Mouse (Mus musculus) brain, embryonic 18.5 days (tissue): ENCODE results near the gene Gstm5.
"Not testable (repeated sequence)": the region's sequence is repeated elsewhere in the genome, so short reads cannot be mapped to it uniquely, and the experiment has no call there.

ENCODE experiments used
- DNase-seq: peaks from one replicate; pipeline ENCODE4 v3.0.0-alpha.2; 2012; ENCODE audit warnings: low read depth, low spot score

Gstm5 gene

GRCm38 (mm10) chr3:107873335-107874251 lies 22.0 kb upstream of the Gstm5 start:
- no peak for DNase-seq

DNA sequence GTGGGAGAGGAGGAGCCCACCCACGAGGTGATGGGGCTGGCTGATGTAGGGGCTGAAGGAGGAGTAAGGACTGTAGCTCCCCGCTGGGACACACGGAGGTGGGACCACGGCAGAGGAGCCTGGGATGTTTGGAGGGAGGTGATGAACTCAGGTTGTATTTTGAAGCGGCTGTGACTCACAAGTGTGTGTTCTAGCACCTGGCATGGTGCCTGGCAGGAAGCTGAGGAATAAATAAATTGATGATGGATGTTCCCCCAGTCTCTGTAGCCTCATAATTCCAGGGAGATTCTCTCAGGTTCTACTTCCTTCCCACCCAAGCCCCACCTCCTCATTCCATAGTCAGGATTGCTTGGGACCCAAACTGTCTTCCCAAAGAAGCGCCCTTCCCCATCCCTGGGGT lies 20.4 kb upstream of the Gstm5 start:
- DNase-seq = no peak

DNA sequence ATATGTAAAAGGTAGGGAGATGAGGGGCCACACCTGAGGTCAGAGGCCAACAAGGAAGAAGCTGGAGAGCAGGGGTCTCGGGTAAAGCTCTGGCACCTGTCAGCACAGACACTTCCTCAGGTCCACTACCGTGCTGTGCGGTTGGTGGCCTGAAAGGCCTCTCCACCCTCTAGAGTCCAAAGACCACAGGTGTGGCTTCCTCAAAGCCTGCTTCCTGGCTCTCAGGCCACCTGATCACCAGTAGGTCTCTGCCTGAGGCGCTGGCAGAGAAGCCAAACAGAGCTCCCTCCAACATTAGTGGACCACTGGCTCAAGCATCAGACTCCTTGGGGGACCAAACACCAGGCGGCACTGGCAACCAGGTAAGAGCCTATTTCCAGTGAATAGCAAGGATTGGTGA lies 18.6 kb upstream of the Gstm5 start, which contains the start of gene Eps8l3:
Gene Eps8l3, plus strand, starts transcription at position 225 of the 400 bp plus-strand sequence.
- no peak for DNase-seq

GRCm38 (mm10) chr3:107877747-107878736 lies 17.6 kb upstream of the Gstm5 start:
- DNase-seq = no peak

DNA sequence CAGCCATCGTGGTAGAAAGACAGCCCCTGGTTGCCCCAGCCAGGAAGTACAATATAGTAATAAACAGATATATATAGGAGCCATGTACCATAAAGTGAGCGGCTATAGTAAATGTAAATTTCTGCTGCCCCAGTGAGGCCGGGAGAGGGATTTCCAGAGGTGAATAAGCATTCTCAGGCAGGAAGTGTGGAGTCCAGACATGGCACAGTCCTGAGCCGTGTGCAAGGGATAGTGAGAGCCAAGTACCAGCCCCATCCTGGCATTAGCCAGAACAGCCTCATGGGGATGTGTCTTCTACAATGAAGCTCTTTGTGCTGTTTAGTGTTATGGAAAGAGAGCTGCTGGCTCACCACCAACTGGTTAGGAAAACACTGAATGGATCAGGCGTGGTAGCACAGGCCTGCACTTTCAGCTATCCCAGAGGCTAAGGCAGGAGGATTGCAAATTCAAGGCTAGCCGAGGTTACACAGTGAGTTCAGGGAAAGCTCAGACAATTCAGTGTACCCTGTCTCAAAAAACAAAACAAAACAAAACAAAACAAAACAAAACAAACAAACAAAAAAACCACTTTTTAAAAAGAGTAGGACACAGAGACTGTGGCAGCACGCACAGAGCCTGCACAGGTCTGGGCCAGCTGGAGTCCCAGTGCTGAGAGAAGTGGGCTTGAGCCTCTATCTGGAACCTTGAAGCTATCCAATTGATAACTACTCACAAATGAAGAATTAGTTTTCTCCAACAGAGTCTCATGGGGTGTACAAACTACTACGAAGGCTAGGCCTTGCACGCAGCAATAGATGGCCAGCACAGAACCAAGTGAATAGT lies 7.7 kb upstream of the Gstm5 start:
- peak; percentile 65 for DNase-seq

GRCm38 (mm10) chr3:107889236-107889635 lies 6.4 kb upstream of the Gstm5 start:
- DNase-seq = not testable (repeated sequence)

DNA sequence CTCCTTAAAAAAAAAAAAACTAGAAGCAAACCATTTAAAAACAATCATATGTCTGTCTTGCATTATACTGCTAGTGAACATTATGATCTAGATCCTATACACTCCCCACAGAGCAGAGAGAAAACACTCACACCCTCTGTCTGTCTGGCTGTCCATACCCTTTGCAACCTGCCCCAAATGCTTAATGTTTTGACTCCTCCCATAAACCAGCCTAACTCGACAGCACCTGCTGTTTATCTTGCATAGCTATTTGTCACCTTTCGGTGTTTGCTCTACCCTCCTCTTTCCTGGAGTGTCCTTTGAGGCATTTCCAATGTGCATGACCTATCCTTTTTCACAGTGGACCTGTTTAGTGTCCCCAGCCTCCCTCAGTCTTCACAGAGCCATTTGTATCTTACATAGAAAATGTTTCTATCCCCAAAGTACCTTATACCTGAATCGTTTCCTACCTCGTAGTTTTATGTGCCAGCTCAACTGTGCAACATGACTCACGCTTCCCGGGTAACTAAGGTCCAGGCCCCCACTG lies 364 bp upstream of the Gstm5 start:
- no peak for DNase-seq

DNA sequence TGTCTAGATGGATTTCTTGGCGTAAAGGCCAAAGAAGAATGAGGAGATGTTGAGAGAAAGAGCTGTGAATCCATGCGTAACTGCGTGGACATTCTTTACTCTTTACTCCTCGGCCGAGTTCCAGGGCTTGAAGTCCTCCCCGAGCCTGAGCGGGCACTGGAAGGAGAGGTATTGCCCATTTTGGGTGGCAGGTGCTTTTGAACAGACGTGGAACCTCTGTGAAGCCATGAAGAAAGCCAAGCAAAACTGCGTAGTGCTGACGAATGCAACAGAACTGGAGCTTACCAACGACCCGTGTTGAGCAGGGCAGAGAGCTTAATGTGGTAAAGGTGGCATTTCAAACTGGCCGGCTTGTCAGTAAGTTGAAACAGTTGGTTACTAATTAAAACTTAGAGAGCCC lies 3.1 kb downstream of the Gstm5 start:
- DNase-seq = no peak

- DNase-seq = no peak
These were observed 5.5 kb downstream of the Gstm5 start for GRCm38 (mm10) chr3:107900955-107901673.

DNA sequence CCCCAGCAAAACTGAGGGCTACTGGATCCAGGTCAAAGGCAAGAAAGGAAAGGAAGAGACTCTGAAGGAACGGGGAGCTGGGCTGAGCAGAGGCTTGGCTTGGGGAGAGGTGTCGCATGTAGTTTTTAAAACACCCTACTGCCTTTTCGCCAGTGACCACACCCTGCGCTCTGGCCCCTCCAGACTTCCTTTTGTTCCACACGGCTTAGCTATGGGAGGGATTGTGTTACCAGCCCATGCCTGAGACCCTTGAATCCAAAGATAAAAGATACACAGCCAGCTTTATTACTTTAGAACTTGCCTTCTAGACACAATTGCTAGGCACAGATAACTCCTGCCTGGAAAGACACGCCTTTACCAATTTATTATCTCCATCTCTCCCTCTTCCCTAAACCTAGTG lies 10.3 kb downstream of the Gstm5 start:
- DNase-seq = no peak

GRCm38 (mm10) chr3:107916674-107917073 lies 21.1 kb downstream of the Gstm5 start:
- DNase-seq = no peak

GRCm38 (mm10) chr3:107917097-107917496 lies 21.5 kb downstream of the Gstm5 start:
- DNase-seq = no peak

- no peak for DNase-seq
These were observed 22.3 kb downstream of the Gstm5 start for GRCm38 (mm10) chr3:107917783-107918408.

DNA sequence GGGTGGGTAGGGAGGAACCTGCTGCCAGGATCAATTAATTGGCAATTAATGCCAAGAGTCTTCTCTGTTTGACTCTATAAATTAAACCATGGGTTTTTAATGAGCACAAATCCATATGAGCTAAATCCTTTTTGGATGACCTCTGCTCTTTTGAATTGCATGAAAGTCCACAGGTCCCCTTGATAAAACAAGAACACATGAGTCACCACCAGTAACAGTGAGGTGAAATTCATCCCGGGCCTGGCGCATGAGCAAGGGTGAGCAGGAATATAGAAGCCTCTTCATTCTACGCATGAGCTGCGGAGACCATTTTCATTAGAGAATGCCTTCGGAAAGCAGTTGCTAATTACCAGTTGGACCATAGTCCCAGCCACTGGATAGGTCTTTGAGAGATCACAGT lies 24.7 kb downstream of the Gstm5 start:
- no peak for DNase-seq

GRCm38 (mm10) chr3:107925335-107925734 lies 29.7 kb downstream of the Gstm5 start:
- no peak for DNase-seq

- no peak for DNase-seq
These were observed 32.2 kb downstream of the Gstm5 start for GRCm38 (mm10) chr3:107927841-107928240.

GRCm38 (mm10) chr3:107928691-107929090 lies 33.1 kb downstream of the Gstm5 start:
- DNase-seq = no peak

DNA sequence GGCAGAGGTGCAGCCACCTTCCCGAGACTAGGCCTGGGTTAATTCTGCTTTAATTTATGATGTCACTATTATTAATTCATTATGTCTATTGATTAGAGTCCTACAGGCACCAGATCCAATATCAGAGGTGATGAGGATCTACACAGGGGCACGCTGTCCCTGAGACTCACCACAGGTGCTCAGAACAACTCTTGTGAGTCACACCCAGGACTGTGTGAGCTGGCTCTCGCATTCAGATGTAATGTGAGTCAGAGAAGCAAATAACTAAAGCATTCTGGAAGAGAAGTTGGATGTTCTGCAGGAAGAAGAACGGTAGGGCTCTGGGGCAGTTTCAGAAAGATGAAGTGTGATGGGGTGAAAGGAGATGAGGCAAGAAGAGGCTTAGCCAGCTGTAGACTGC lies 33.6 kb downstream of the Gstm5 start:
- no peak for DNase-seq

DNA sequence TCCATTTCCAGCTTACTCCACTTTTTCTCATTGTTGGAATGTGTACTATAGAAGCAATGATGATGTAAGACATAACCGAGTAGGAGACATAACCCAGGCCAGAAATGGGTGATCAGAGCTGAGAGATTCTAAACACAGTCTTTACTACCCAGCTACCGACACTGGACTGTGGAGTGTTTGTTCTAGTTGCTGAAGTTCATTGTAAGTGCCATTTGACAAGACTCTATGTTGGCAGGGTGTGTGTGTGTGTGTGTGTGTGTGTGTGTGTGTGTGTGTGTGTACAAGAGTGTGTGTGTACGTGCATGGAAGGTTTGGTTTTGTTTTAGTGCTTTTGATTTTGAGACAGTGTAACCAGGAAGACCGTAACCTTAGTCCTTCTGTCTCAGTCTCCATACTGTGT lies 34.1 kb downstream of the Gstm5 start:
- no peak for DNase-seq

DNA sequence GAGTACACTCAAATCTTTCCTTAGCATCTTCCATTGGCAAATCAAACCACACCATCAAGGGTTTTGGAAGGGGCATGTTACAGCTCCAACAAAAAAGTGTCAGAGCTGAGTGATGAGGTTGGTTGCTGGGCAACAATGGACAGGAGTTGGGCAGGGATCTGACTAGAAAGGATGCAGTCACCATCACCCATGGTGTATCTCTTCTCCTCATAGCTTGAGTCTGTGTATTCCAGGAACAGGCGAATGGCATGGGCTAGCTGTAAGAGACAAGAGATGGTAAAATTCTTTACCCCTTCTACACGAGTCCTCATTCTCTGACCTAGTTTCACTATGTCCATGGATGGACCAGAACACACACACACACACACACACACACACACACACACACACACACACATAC lies 35.5 kb downstream of the Gstm5 start:
- no peak for DNase-seq
